Mouse (Mus musculus) embryonic facial prominence, embryonic 11.5 days (tissue): ENCODE data around the gene Ube2c. TPM values are rescaled to one million over a fixed set of nuclear protein-coding genes. Genes with fewer than 3 reads are reported as not detected.

ENCODE experiments used
- ATAC-seq: fragments of 200-750 bp; cut with Nextera tagmentation; replicated peaks from 2 replicates; pipeline ENCODE4 v1.8.0; 2017; ENCODE audit warnings: low read depth; ENCODE audit not compliant: insufficient number of reproducible peaks, low FRiP score, low TSS enrichment
- DNase-seq: peaks from one replicate; pipeline ENCODE4 v3.0.0-alpha.2; 2015; ENCODE audit warnings: low spot score
- H3K27ac ChIP-seq: fragments of 300-500 bp; sonication (generic); replicated peaks from 2 replicates; pipeline ENCODE4 v1.5.1; 2014; ENCODE audit warnings: mild to moderate bottlenecking, low read depth, low read length, control low read depth
- H3K27me3 ChIP-seq: fragments of 300-500 bp; sonication (generic); 2 replicates; pipeline ENCODE4 v1.6.1; 2014; ENCODE audit warnings: mild to moderate bottlenecking, low read length, moderate library complexity, mixed read lengths; ENCODE audit not compliant: control insufficient read depth, insufficient read depth
- H3K36me3 ChIP-seq: fragments of 300-500 bp; sonication (generic); replicated peaks from 2 replicates; pipeline ENCODE4 v1.6.1; 2014; ENCODE audit warnings: low read depth, mild to moderate bottlenecking, low read length, moderate library complexity, mixed read lengths; ENCODE audit not compliant: control insufficient read depth, insufficient read depth
- H3K4me1 ChIP-seq: fragments of 300-500 bp; sonication (generic); 2 replicates; pipeline ENCODE4 v1.6.1; 2014; ENCODE audit warnings: low read length, mixed read lengths; ENCODE audit not compliant: control insufficient read depth, insufficient read depth
- H3K4me2 ChIP-seq: fragments of 300-500 bp; sonication (generic); 2 replicates; pipeline ENCODE4 v1.6.1; 2014; ENCODE audit warnings: low read depth, mild to moderate bottlenecking, control low read depth, low read length, moderate library complexity
- H3K4me3 ChIP-seq: fragments of 300-500 bp; sonication (generic); 2 replicates; pipeline ENCODE4 v1.5.1; 2014; ENCODE audit warnings: low read depth, low read length, control low read depth
- H3K9ac ChIP-seq: fragments of 300-500 bp; sonication (generic); replicated peaks from 2 replicates; pipeline ENCODE4 v1.6.1; 2014; ENCODE audit warnings: mild to moderate bottlenecking, control low read depth, low read length
- H3K9me3 ChIP-seq: fragments of 300-500 bp; sonication (generic); replicated peaks from 2 replicates; pipeline ENCODE4 v1.6.1; 2016; ENCODE audit warnings: mild to moderate bottlenecking, low read length, inconsistent platforms, mixed read lengths; ENCODE audit not compliant: control insufficient read depth
- WGBS: fragments of 180-500 bp; shearing (Covaris S2); extraction: QIAGEN DNeasy Blood & Tissue Kit; methylation state at CpG from one replicate; pipeline ENCODE4 v1.1.7; 2014; 5-methylcytosine and 5-hydroxymethylcytosine counted together
- polyA plus RNA-seq: library from polyadenylated mRNA; unstranded; fragments of >200 nt; fragmentation: Nextera tagmentation; extraction: Ambion mirVana; gene quantifications from 2 replicates; pipeline ENCODE4 v1.2.1, GENCODE M21; 2014

Ube2c gene
- polyA plus RNA-seq, 1 experiment from 2014 or later: 547 TPM

- H3K9me3 ChIP-seq: no peaks in the 10 kb centered on the region
- H3K4me3 ChIP-seq: no peak overlapping the region
- H3K36me3 ChIP-seq: peaks cover 10% of the 10 kb centered on the region
- no peak overlapping the region for H3K27ac ChIP-seq
- ATAC-seq (no peak), DNase-seq (no peak)
- no peaks in the 10 kb centered on the region for H3K27me3 ChIP-seq
- H3K4me1 ChIP-seq: no peaks in the 10 kb centered on the region
- no peak overlapping the region for H3K4me2 ChIP-seq
- 83% methylated on average over 3 of the region's 3 CpGs for WGBS
- no peak overlapping the region for H3K9ac ChIP-seq
Observed at GRCm38 (mm10) chr2:164765841-164766240, 3.9 kb upstream of the Ube2c start.

GRCm38 (mm10) chr2:164767812-164768540 is 1.7 kb upstream of the Ube2c start:
- Histone ChIP-seq H3K27ac (no peak overlapping the region), H3K4me3 (no peak overlapping the region), H3K4me2 (no peak overlapping the region), H3K4me1 (peaks cover 4% of the 10 kb centered on the region; the same call in 1 of the 2 replicates), H3K27me3 (no peaks in the 10 kb centered on the region), H3K9me3 (no peaks in the 10 kb centered on the region), H3K9ac (no peak overlapping the region), H3K36me3 (peaks cover 2% of the 10 kb centered on the region)
- DNase-seq: no peak
- no peak for ATAC-seq
- 92% methylated on average over 15 of the region's 15 CpGs for WGBS

- Histone ChIP-seq H3K27me3 (no peaks in the 10 kb centered on the region), H3K4me1 (peaks cover 4% of the 10 kb centered on the region; the same call in 1 of the 2 replicates), H3K36me3 (no peaks in the 10 kb centered on the region; the same call in none of the 2 replicates), H3K9me3 (no peaks in the 10 kb centered on the region), H3K4me3 (peak overlapping the region; percentile 99), H3K4me2 (peak overlapping the region; percentile 82), H3K9ac (peak overlapping the region; percentile 90), H3K27ac (peak overlapping the region; percentile 70; the same call in 1 of the 2 replicates)
- DNase-seq: peak; percentile 28
- no peak for ATAC-seq
- 4% methylated on average over 15 of the region's 15 CpGs for WGBS
Observed at GRCm38 (mm10) chr2:164770279-164770678, 581 bp downstream of the Ube2c start.

GRCm38 (mm10) chr2:164771123-164771522 is 1.4 kb downstream of the Ube2c start:
- Histone ChIP-seq H3K9ac (peak overlapping the region; percentile 90), H3K4me2 (peak overlapping the region; percentile 82), H3K27ac (no peak overlapping the region), H3K27me3 (no peaks in the 10 kb centered on the region), H3K9me3 (no peaks in the 10 kb centered on the region), H3K4me1 (peaks cover 4% of the 10 kb centered on the region; the same call in 1 of the 2 replicates), H3K36me3 (no peaks in the 10 kb centered on the region; the same call in none of the 2 replicates), H3K4me3 (peak overlapping the region; percentile 99)
- 84% methylated on average over 8 of the region's 8 CpGs for WGBS
- no peak for ATAC-seq
- DNase-seq: no peak

GRCm38 (mm10) chr2:164773229-164773988 is 3.7 kb downstream of the Ube2c start:
- no peak overlapping the region for H3K4me2 ChIP-seq
- H3K9me3 ChIP-seq: no peaks in the 10 kb centered on the region; the same call in 1 of the 2 replicates
- no peaks in the 10 kb centered on the region; the same call in 1 of the 2 replicates for H3K36me3 ChIP-seq
- 82% methylated on average over 14 of the region's 14 CpGs for WGBS
- H3K4me3 ChIP-seq: no peak overlapping the region
- peaks cover 4% of the 10 kb centered on the region; the same call in 1 of the 2 replicates for H3K4me1 ChIP-seq
- no peaks in the 10 kb centered on the region for H3K27me3 ChIP-seq
- no peak for ATAC-seq
- no peak overlapping the region for H3K27ac ChIP-seq
- DNase-seq: no peak
- no peak overlapping the region for H3K9ac ChIP-seq

- Histone ChIP-seq H3K9ac (no peak overlapping the region), H3K36me3 (no peaks in the 10 kb centered on the region; the same call in 1 of the 2 replicates), H3K4me3 (no peak overlapping the region), H3K4me1 (peaks cover 4% of the 10 kb centered on the region; the same call in 1 of the 2 replicates), H3K4me2 (no peak overlapping the region), H3K9me3 (no peaks in the 10 kb centered on the region; the same call in 1 of the 2 replicates), H3K27me3 (no peaks in the 10 kb centered on the region), H3K27ac (no peak overlapping the region)
- WGBS: 84% methylated on average over 5 of the region's 5 CpGs
- no peak for DNase-seq
- ATAC-seq: no peak
Observed at GRCm38 (mm10) chr2:164773989-164774364, 4.3 kb downstream of the Ube2c start.

GRCm38 (mm10) chr2:164776130-164776529 is 6.4 kb downstream of the Ube2c start:
- Histone ChIP-seq H3K4me2 (no peak overlapping the region), H3K27ac (no peak overlapping the region), H3K27me3 (no peaks in the 10 kb centered on the region), H3K9ac (no peak overlapping the region), H3K4me3 (no peak overlapping the region), H3K4me1 (peaks cover 4% of the 10 kb centered on the region; the same call in 1 of the 2 replicates), H3K9me3 (no peaks in the 10 kb centered on the region; the same call in 1 of the 2 replicates), H3K36me3 (no peaks in the 10 kb centered on the region; the same call in 1 of the 2 replicates)
- WGBS: 90% methylated on average over 6 of the region's 6 CpGs
- DNase-seq (no peak), ATAC-seq (no peak)
